Mouse (Mus musculus): ENCODE results near the gene Pah. TPM values are rescaled to one million over a fixed set of nuclear protein-coding genes. Genes with fewer than 3 reads are reported as not detected.

Gene Pah
- not detected for polyA plus RNA-seq (2017; shearing (Covaris generic))

DNA sequence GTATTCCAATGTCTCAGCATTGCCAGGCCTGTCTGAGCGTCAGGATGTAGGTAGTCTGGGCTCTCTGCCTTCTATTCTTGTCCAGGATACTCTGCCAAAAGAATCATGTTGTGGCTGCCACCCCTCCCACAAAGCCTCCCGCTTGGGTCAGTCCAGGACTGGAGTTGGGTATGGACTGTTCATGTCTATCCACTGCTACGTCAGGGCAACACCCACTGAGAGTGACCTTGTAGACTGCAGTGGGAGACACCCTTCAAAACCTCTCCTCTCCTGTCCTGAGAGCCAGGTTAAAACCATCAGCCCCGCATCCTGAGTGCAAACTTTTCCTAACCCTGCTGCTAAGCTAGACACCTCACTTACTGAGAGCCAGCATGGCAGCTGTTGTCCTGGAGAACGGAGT is at the start of gene Pah:
Gene Pah (plus strand): TSS at position 150 of the 400 bp plus-strand sequence.

DNA sequence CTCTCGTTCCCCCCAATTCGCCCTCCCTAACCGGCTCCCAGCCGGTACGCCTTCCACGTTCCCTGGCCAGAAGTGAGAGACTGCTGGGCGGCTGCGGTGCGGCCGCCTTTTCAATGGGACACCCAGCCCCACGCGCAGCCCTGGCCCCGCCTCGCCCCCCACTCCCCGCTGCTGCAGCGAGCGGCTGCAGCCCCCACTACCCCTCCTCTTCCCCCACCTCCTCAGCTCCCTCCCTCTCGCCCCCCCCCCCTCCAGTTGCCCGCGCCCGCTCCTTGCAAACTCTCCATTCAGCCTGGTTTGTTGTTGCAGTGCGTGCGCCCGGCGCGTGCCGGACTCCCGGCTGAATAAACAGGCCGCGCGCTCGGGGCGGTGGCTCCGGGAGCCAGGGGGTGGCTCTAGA is 28.0 kb upstream of the Pah start, which contains the start of gene Ascl1:
Gene Ascl1 (minus strand): TSS at position 85 of the 400 bp plus-strand sequence.

Other genes starting within 250 kb of the Pah start
- not detected for gene Ascl1, start 28.1 kb upstream of the Pah start, polyA plus RNA-seq (2017; shearing (Covaris generic))

All from effector memory CD4-positive, alpha-beta T cell, adult 7 months (primary cell).